Mouse (Mus musculus) thymus, adult 2 months (tissue): ENCODE measurements around the gene Mark3.

ENCODE experiments used
- CTCF ChIP-seq: fragments of 200-500 bp; IDR thresholded peaks from 2 replicates; pipeline ENCODE4 v1.5.1; 2012; ENCODE audit warnings: mild to moderate bottlenecking, control low read depth, low read length, moderate library complexity, borderline replicate concordance; ENCODE audit not compliant: control insufficient read depth, poor library complexity, insufficient read depth; ENCODE audit errors: extremely low read depth
- POLR2A ChIP-seq: fragments of 200-500 bp; IDR thresholded peaks from 2 replicates; pipeline ENCODE4 v1.6.1; 2012; ENCODE audit warnings: mild to moderate bottlenecking, low read length, control low read depth, moderate library complexity; ENCODE audit not compliant: control insufficient read depth, poor library complexity, insufficient read depth; ENCODE audit errors: extremely low read depth

DNA sequence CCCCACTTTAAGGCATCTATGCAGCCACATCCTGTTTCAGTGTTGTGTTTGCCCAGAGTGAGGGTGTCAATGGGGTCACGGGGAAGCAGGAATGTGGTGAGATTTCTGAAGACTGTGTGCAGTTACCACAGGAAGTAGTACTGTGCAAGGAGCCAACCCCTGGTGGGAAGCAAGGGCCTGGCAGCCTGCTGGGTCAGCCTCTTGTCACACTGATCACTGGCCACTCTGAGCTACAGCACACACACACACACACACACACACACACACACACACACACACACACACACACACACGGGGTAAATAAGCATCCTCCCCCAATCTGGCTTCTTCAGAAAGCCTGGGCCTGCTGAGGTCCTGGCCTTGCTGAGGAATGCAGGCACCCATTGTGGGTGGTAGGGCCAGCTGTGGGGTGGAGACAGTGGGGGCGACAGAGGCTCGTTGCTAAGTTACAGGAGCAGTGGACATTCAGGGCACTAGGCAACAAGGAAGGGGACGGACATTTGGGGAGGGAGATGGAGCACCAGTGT, 117.1 kb downstream of the Mark3 start:
- TF ChIP-seq CTCF (peak; percentile 41; the same call in 1 of the 2 replicates), POLR2A (no peak)
